Mouse (Mus musculus) CH12.LX (cell line): ENCODE measurements around the gene Rpl5. TPM values are rescaled to one million over a fixed set of nuclear protein-coding genes. Genes with fewer than 3 reads are reported as not detected.

Source experiments
- DNase-seq: peaks from one replicate; pipeline ENCODE4 v3.0.0-alpha.2; 2013; ENCODE audit errors: extremely low read depth
- H3K27ac ChIP-seq: 2 replicates; pipeline ENCODE4 v1.5.1; 2012; ENCODE audit warnings: low read depth, mild to moderate bottlenecking, control low read depth, moderate library complexity; ENCODE audit not compliant: insufficient read depth
- H3K27me3 ChIP-seq: replicated peaks from 2 replicates; pipeline ENCODE3; 2012; ENCODE audit warnings: inconsistent platforms
- H3K36me3 ChIP-seq, 2 experiments: replicated peaks in 1 of 2; 2 replicates each; pipeline versions ENCODE3 to v1.6.1; 2012; ENCODE audit warnings: inconsistent platforms in 1 of 2, low read length in 1 of 2, mild to moderate bottlenecking in 1 of 2, mixed read lengths in 1 of 2, moderate library complexity in 1 of 2; ENCODE audit not compliant: control insufficient read depth in 1 of 2, insufficient read depth in 1 of 2
- H3K4me1 ChIP-seq, 2 experiments: 2 replicates each; pipeline ENCODE4 v1.6.1; 2012; ENCODE audit warnings: inconsistent platforms in 1 of 2, moderate library complexity in 1 of 2; ENCODE audit not compliant: insufficient read depth in 2 of 2, control insufficient read depth in 1 of 2
- H3K4me2 ChIP-seq: 2 replicates; pipeline ENCODE4 v1.6.1; 2012; ENCODE audit warnings: low read depth, mild to moderate bottlenecking, control low read depth; ENCODE audit not compliant: poor library complexity, insufficient read depth, severe bottlenecking
- H3K4me3 ChIP-seq, 3 experiments: fragments of 150-350 bp in 1 of 3; sonication (generic) in 1 of 3; replicated peaks in 1 of 3; 2 replicates each; pipeline versions ENCODE3 to v1.5.1; 2011 to 2012; ENCODE audit warnings: low read depth in 2 of 3, low read length in 2 of 3, mild to moderate bottlenecking in 2 of 3, moderate library complexity in 2 of 3, control low read depth in 1 of 3, improper control_type of control experiment in 1 of 3, inconsistent platforms in 1 of 3, mixed read lengths in 1 of 3; ENCODE audit not compliant: poor library complexity in 1 of 3
- H3K79me2 ChIP-seq: replicated peaks from 2 replicates; pipeline ENCODE4 v1.6.1; 2012; ENCODE audit warnings: mild to moderate bottlenecking, moderate library complexity; ENCODE audit not compliant: control insufficient read depth, poor library complexity, insufficient read depth, severe bottlenecking; ENCODE audit errors: extremely low read depth
- H3K9ac ChIP-seq: 2 replicates; pipeline ENCODE4 v1.6.1; 2012; ENCODE audit warnings: low read depth, mild to moderate bottlenecking, control low read depth, moderate library complexity; ENCODE audit not compliant: insufficient read depth
- H3K9me3 ChIP-seq: replicated peaks from 2 replicates; pipeline ENCODE3; 2012; ENCODE audit warnings: low read length, inconsistent platforms, mixed read lengths
- CHD1 ChIP-seq: IDR thresholded peaks from 2 replicates; pipeline ENCODE4 v1.6.1; 2012; ENCODE audit warnings: low read depth, low read length, improper control_type of control experiment, inconsistent platforms
- CHD2 ChIP-seq: IDR thresholded peaks from 2 replicates; pipeline ENCODE4 v1.6.1; 2011; ENCODE audit warnings: low read length, improper control_type of control experiment
- CTCF ChIP-seq, 2 experiments: IDR thresholded peaks in 1 of 2; conservative IDR thresholded peaks in 1 of 2; 2 replicates each; pipeline ENCODE4 v1.5.1; 2011 to 2012; ENCODE audit warnings: low read depth in 2 of 2, low read length in 2 of 2, improper control_type of control experiment in 1 of 2, inconsistent platforms in 1 of 2, mild to moderate bottlenecking in 1 of 2, moderate library complexity in 1 of 2
- EP300 ChIP-seq: IDR thresholded peaks from 2 replicates; pipeline ENCODE4 v1.6.1; 2011; ENCODE audit warnings: low read length, improper control_type of control experiment
- ETS1 ChIP-seq: conservative IDR thresholded peaks from 2 replicates; pipeline ENCODE4 v1.6.1; 2012; ENCODE audit warnings: low read depth, mild to moderate bottlenecking, inconsistent platforms, low read length, improper control_type of control experiment, moderate library complexity
- HCFC1 ChIP-seq: IDR thresholded peaks from 2 replicates; pipeline ENCODE4 v1.6.1; 2012; ENCODE audit warnings: low read depth, mild to moderate bottlenecking, inconsistent platforms, low read length, improper control_type of control experiment
- KAT2A ChIP-seq: IDR thresholded peaks from 2 replicates; pipeline ENCODE4 v1.6.1; 2012; ENCODE audit warnings: low read length, improper control_type of control experiment, inconsistent platforms; ENCODE audit not compliant: insufficient replicate concordance
- MAFK ChIP-seq: IDR thresholded peaks from 2 replicates; pipeline ENCODE4 v1.6.1; 2011; ENCODE audit warnings: low read length, improper control_type of control experiment; ENCODE audit not compliant: insufficient replicate concordance
- MAX ChIP-seq: IDR thresholded peaks from 2 replicates; pipeline ENCODE4 v1.6.1; 2011; ENCODE audit warnings: low read length, improper control_type of control experiment
- MAZ ChIP-seq: IDR thresholded peaks from 2 replicates; pipeline ENCODE4 v1.6.1; 2012; ENCODE audit warnings: low read depth, mild to moderate bottlenecking, inconsistent platforms, low read length, improper control_type of control experiment, moderate library complexity
- MXI1 ChIP-seq: IDR thresholded peaks from 2 replicates; pipeline ENCODE4 v1.6.1; 2011; ENCODE audit warnings: mild to moderate bottlenecking, low read depth, low read length, improper control_type of control experiment
- MYC ChIP-seq: IDR thresholded peaks from 2 replicates; pipeline ENCODE4 v1.6.1; 2011; ENCODE audit warnings: low read depth, mild to moderate bottlenecking, improper control_type of control experiment, low read length
- NELFE ChIP-seq: IDR thresholded peaks from 2 replicates; pipeline ENCODE4 v1.6.1; 2011; ENCODE audit warnings: low read depth, low read length, improper control_type of control experiment
- PAX5 ChIP-seq: IDR thresholded peaks from 2 replicates; pipeline ENCODE4 v1.6.1; 2012; ENCODE audit warnings: low read length, inconsistent platforms, mixed read lengths
- POLR2A ChIP-seq: IDR thresholded peaks from 2 replicates; pipeline ENCODE4 v1.6.1; 2011; ENCODE audit warnings: low read depth, mild to moderate bottlenecking, improper control_type of control experiment, low read length
- RAD21 ChIP-seq: IDR thresholded peaks from 2 replicates; pipeline ENCODE4 v1.6.1; 2011; ENCODE audit warnings: low read depth, mild to moderate bottlenecking, low read length, improper control_type of control experiment, moderate library complexity
- RCOR1 ChIP-seq: conservative IDR thresholded peaks from 2 replicates; pipeline ENCODE4 v1.6.1; 2012; ENCODE audit warnings: low read depth, mild to moderate bottlenecking, inconsistent platforms, low read length, improper control_type of control experiment
- SIN3A ChIP-seq: IDR thresholded peaks from 2 replicates; pipeline ENCODE4 v1.6.1; 2012; ENCODE audit warnings: low read length, improper control_type of control experiment, inconsistent platforms
- TCF12 ChIP-seq: IDR thresholded peaks from 2 replicates; pipeline ENCODE4 v1.6.1; 2014; ENCODE audit warnings: low read depth, mild to moderate bottlenecking, inconsistent platforms, low read length, improper control_type of control experiment
- UBTF ChIP-seq: IDR thresholded peaks from 2 replicates; pipeline ENCODE4 v1.6.1; 2012; ENCODE audit warnings: low read depth, mild to moderate bottlenecking, inconsistent platforms, low read length, improper control_type of control experiment, moderate library complexity
- ZKSCAN1 ChIP-seq: IDR thresholded peaks from 2 replicates; pipeline ENCODE4 v1.6.1; 2012; ENCODE audit warnings: low read depth, inconsistent platforms, low read length, improper control_type of control experiment, borderline replicate concordance
- ZMIZ1 ChIP-seq: IDR thresholded peaks from 2 replicates; pipeline ENCODE4 v1.6.1; 2012; ENCODE audit warnings: low read depth, mild to moderate bottlenecking, inconsistent platforms, low read length, improper control_type of control experiment
- ZNF384 ChIP-seq: IDR thresholded peaks from 2 replicates; pipeline ENCODE4 v1.6.1; 2012; ENCODE audit warnings: low read depth, low read length, improper control_type of control experiment, inconsistent platforms
- dilution Hi-C: fragments of 300-500 bp; cut with MboI; formaldehyde crosslinking; loops from 2 replicates; pipeline ENCODE4 v1.14.3; 2020; ENCODE audit warnings: low sequenced_read_pairs; ENCODE audit not compliant: extremely low pct_unique_long_range_greater_than_20kb, extremely low pct_ligation_motif_present
- in situ Hi-C: fragments of 300-500 bp; cut with MboI; formaldehyde crosslinking; loops from 3 replicates; pipeline ENCODE4 v1.14.3; 2019; ENCODE audit warnings: low sequenced_read_pairs, low pct_ligation_motif_present, low pct_unique_long_range_greater_than_20kb, mixed read lengths
- polyA plus RNA-seq: library from polyadenylated mRNA; unstranded; fragments of >175 nt; gene quantifications from 2 replicates; pipeline ENCODE4 v1.2.1, GENCODE M21; 2012; ENCODE audit warnings: low read depth; ENCODE audit not compliant: insufficient read length
- total RNA-seq, 2 experiments: library from RNA; depleted of rRNA; stranded (reverse); fragments of 300-350 nt in 1 of 2; fragments of >200 nt in 1 of 2; gene quantifications; 2 replicates each; pipeline ENCODE4 v1.2.3; 2012 to 2014

Gene Rpl5
- total and polyA plus RNA-seq, 3 experiments = 116 to 728 (median 368) TPM

GRCm38 (mm10) chr5:107949607-107950006 is 49.3 kb downstream of the Rpl5 start:
- Histone ChIP-seq H3K4me3 (no peak overlapping the region), H3K36me3 (no peaks in the 10 kb centered on the region), H3K27me3 (no peaks in the 10 kb centered on the region), H3K4me1 (peaks cover 3 to 50% of the 10 kb centered on the region in 2 experiments; a peak in 3 of 4 replicates), H3K4me2 (no peak overlapping the region), H3K27ac (no peak overlapping the region), H3K9me3 (no peaks in the 10 kb centered on the region), H3K79me2 (no peaks in the 10 kb centered on the region), H3K9ac (no peak overlapping the region)
- TF ChIP-seq CHD2 (no peak), ZKSCAN1 (no peak), MAFK (no peak), MXI1 (no peak), EP300 (no peak), MAX (no peak), ZMIZ1 (no peak), NELFE (no peak), RAD21 (no peak), TCF12 (no peak), UBTF (no peak)
- dilution Hi-C loops = no loop called here
- in situ Hi-C loops = no loop called here
- DNase-seq = no peak

- TF ChIP-seq NELFE (no peak), HCFC1 (no peak), POLR2A (no peak), MYC (no peak), PAX5 (no peak), ZMIZ1 (no peak), MAX (no peak), MAFK (no peak), MAZ (no peak), KAT2A (no peak), ZKSCAN1 (no peak), EP300 (no peak), CHD1 (no peak), SIN3A (no peak), CTCF (conservative IDR thresholded peaks at IDR 0.05 in 1 of 2, IDR thresholded peaks at IDR 0.05 in 1 of 2; ENCODE audit: low read depth in 2 of 2, low read length in 2 of 2) (no peak), RCOR1 (no peak), ETS1 (no peak), ZNF384 (no peak)
- no peaks in the 10 kb centered on the region for H3K9me3 ChIP-seq
- H3K27me3 ChIP-seq = no peaks in the 10 kb centered on the region
- H3K36me3 ChIP-seq = no peaks in the 10 kb centered on the region
- H3K9ac ChIP-seq = no peak overlapping the region
- no peak for DNase-seq
- H3K4me1 ChIP-seq = peaks cover 3 to 43% of the 10 kb centered on the region in 2 experiments; a peak in 3 of 4 replicates
- no peak overlapping the region for H3K27ac ChIP-seq
- H3K4me3 ChIP-seq = no peak overlapping the region
- H3K79me2 ChIP-seq = no peaks in the 10 kb centered on the region
- in situ Hi-C loops = no loop called here
- dilution Hi-C loops = no loop called here
- H3K4me2 ChIP-seq = no peak overlapping the region
Measured at GRCm38 (mm10) chr5:107950643-107951042, 50.3 kb downstream of the Rpl5 start.

Other genes with a start within 250 kb of the Rpl5 start
- gene Gfi1, start 174.5 kb upstream of the Rpl5 start, total RNA-seq (2012; rRNA removed) = 1.2 and 1.4 TPM in 2 replicates
- gene Gfi1, start 174.5 kb upstream of the Rpl5 start, total RNA-seq (2014; rRNA removed) = 1.5 TPM in 2 replicates
- gene Gfi1, start 174.5 kb upstream of the Rpl5 start, polyA plus RNA-seq = 0.99 and 1.2 TPM in 2 replicates
- gene Ube2d2b, start 70.4 kb upstream of the Rpl5 start, total RNA-seq (2012; rRNA removed) = not detected in 2 replicates
- not detected in 2 replicates for gene Ube2d2b, start 70.4 kb upstream of the Rpl5 start, total RNA-seq (2014; rRNA removed)
- gene Ube2d2b, start 70.4 kb upstream of the Rpl5 start, polyA plus RNA-seq = not detected in 2 replicates
- 2.9 and 3.8 TPM in 2 replicates for gene Evi5, start 25.4 kb upstream of the Rpl5 start, total RNA-seq (2012; rRNA removed)
- 3.2 and 3.4 TPM in 2 replicates for gene Evi5, start 25.4 kb upstream of the Rpl5 start, total RNA-seq (2014; rRNA removed)
- gene Evi5, start 25.4 kb upstream of the Rpl5 start, polyA plus RNA-seq = 3.5 and 6.3 TPM in 2 replicates
- 4.2 and 5.6 TPM in 2 replicates for gene Fam69a, start 86.6 kb downstream of the Rpl5 start, total RNA-seq (2012; rRNA removed)
- gene Fam69a, start 86.6 kb downstream of the Rpl5 start, total RNA-seq (2014; rRNA removed) = 6.5 and 7.8 TPM in 2 replicates
- 14.2 and 25.4 TPM in 2 replicates for gene Fam69a, start 86.6 kb downstream of the Rpl5 start, polyA plus RNA-seq
- 58.7 and 65.2 TPM in 2 replicates for gene Mtf2, start 165.2 kb downstream of the Rpl5 start, total RNA-seq (2012; rRNA removed)
- gene Mtf2, start 165.2 kb downstream of the Rpl5 start, total RNA-seq (2014; rRNA removed) = 76.2 and 86.9 TPM in 2 replicates
- 63.8 and 71.0 TPM in 2 replicates for gene Mtf2, start 165.2 kb downstream of the Rpl5 start, polyA plus RNA-seq
- 72.5 and 74.6 TPM in 2 replicates for gene Tmed5, start 232.1 kb downstream of the Rpl5 start, total RNA-seq (2012; rRNA removed)
- gene Tmed5, start 232.1 kb downstream of the Rpl5 start, total RNA-seq (2014; rRNA removed) = 122 and 141 TPM in 2 replicates
- gene Tmed5, start 232.1 kb downstream of the Rpl5 start, polyA plus RNA-seq = 49.4 and 60.2 TPM in 2 replicates
- 2.3 and 4.7 TPM in 2 replicates for gene Ccdc18, start 232.4 kb downstream of the Rpl5 start, total RNA-seq (2012; rRNA removed)
- 3.9 and 4.4 TPM in 2 replicates for gene Ccdc18, start 232.4 kb downstream of the Rpl5 start, total RNA-seq (2014; rRNA removed)
- gene Ccdc18, start 232.4 kb downstream of the Rpl5 start, polyA plus RNA-seq = 2.7 TPM in 2 replicates